Mouse (Mus musculus) left cerebral cortex, postnatal 14 days (tissue): Measurements from ENCODE around the gene Bcl6b. TPM values are rescaled to one million over a fixed set of nuclear protein-coding genes. Genes with fewer than 3 reads are reported as not detected.

Source experiments
- DNase-seq, 2 experiments: peaks; one replicate each; pipeline ENCODE4 v3.0.0; 2021 to 2022; ENCODE audit warnings: low spot score in 2 of 2, mixed read lengths in 1 of 2
- intact Hi-C: fragments of 180-260 bp; cut with DNase I; formaldehyde crosslinking; loops from one replicate; pipeline ENCODE4 v1.15.1; 2025
- microRNA-seq, 2 experiments: library from miRNA; unstranded; fragments of <30 nt; microRNA quantifications; one replicate each; pipeline ENCODE4 v1.2.0; 2022
- total RNA-seq, 2 experiments: library from RNA; stranded (reverse); gene quantifications; 2 replicates each; pipeline ENCODE4 v1.2.3; 2021

The Bcl6b gene
- total RNA-seq, 2 experiments from 2014 or later = 5.1 to 5.3 TPM

- intact Hi-C loops = no loop called here
- DNase-seq = no peak
These were observed 40.1 kb downstream of the Bcl6b start for GRCm38 (mm10) chr11:70189319-70190134.

- intact Hi-C loops = no loop called here
- DNase-seq = no peak
These were observed 44.5 kb downstream of the Bcl6b start for GRCm38 (mm10) chr11:70185120-70185519.

GRCm38 (mm10) chr11:70180496-70180895 is 49.1 kb downstream of the Bcl6b start:
- DNase-seq = no peak
- intact Hi-C loops = no loop called here

GRCm38 (mm10) chr11:70179401-70179800 is 50.2 kb downstream of the Bcl6b start:
- intact Hi-C loops = loop anchor here (2.0 kb wide), 1 partner anchor 105 kb away; no protein-coding TSS in a partner anchor
- DNase-seq = peak in 1 of 2 experiments; percentile 32

- intact Hi-C loops = loop anchor here (2.0 kb wide), 1 partner anchor 104 kb away; no protein-coding TSS in a partner anchor
- no peak for DNase-seq
These were observed 50.8 kb downstream of the Bcl6b start for GRCm38 (mm10) chr11:70178756-70179155.

- no peak for DNase-seq
- intact Hi-C loops = loop anchor here (2.0 kb wide), 1 partner anchor 104 kb away; no protein-coding TSS in a partner anchor
These were observed 51.3 kb downstream of the Bcl6b start for GRCm38 (mm10) chr11:70178311-70178710.

- intact Hi-C loops = loop anchor here (2.0 kb wide), 1 partner anchor 103 kb away; no protein-coding TSS in a partner anchor
- DNase-seq = no peak
These were observed 52.0 kb downstream of the Bcl6b start for GRCm38 (mm10) chr11:70177647-70178046.

GRCm38 (mm10) chr11:70174491-70174890 is 55.1 kb downstream of the Bcl6b start:
- no peak for DNase-seq
- intact Hi-C loops = no loop called here

Small RNAs within 50 kb of the gene (microRNA-seq; reads per million reads assigned to microRNA genes)
- 674 to 1,507 reads per million in 2 experiments for gene Mir195a
- gene Mir497 = 0 reads per million in 2 experiments
- 0 reads per million in 2 experiments for gene Mir497b

Other genes starting within 250 kb of the Bcl6b start
- gene Ctdnep1, start 248.6 kb downstream of the Bcl6b start, total RNA-seq = 100 to 1,000 TPM; 115 TPM
- gene Elp5, start 247.3 kb downstream of the Bcl6b start, total RNA-seq = 100 to 1,000 TPM; 103 to 107 TPM
- gene Gabarap, start 238.7 kb downstream of the Bcl6b start, total RNA-seq = 100 to 1,000 TPM; 213 to 217 TPM
- gene Phf23, start 234.0 kb downstream of the Bcl6b start, total RNA-seq = 10 to 100 TPM; 39.2 to 40.2 TPM
- 10 to 100 TPM; 27.3 to 30.0 TPM for gene Dvl2, start 229.2 kb downstream of the Bcl6b start, total RNA-seq
- 10 to 100 TPM; 50.7 to 53.6 TPM for gene Acadvl, start 214.4 kb downstream of the Bcl6b start, total RNA-seq
- 1,000 to 10,000 TPM in 1 of 2 experiments, 100 to 1,000 TPM in 1; 1,000 to 1,075 TPM for gene Dlg4, start 212.9 kb downstream of the Bcl6b start, total RNA-seq
- 1 to 10 TPM; 1.9 to 2.4 TPM for gene Asgr1, start 175.7 kb downstream of the Bcl6b start, total RNA-seq
- not detected for gene Asgr2, start 137.2 kb downstream of the Bcl6b start, total RNA-seq
- under 1 TPM; 0.51 to 0.61 TPM for gene Mgl2, start 99.5 kb downstream of the Bcl6b start, total RNA-seq
- gene Clec10a, start 73.6 kb downstream of the Bcl6b start, total RNA-seq = 1 to 10 TPM; 3.3 to 5.3 TPM
- gene Slc16a11, start 17.0 kb downstream of the Bcl6b start, total RNA-seq = 10 to 100 TPM; 27.2 to 36.8 TPM
- 10 to 100 TPM in 1 of 2 experiments, 1 to 10 TPM in 1; 8.3 to 10.4 TPM for gene Slc16a13, start 8.7 kb downstream of the Bcl6b start, total RNA-seq
- gene 0610010K14Rik, start 8.1 kb upstream of the Bcl6b start, total RNA-seq = 10 to 100 TPM; 41.3 to 54.2 TPM
- 1 to 10 TPM; 5.9 to 7.3 TPM for gene Gm21988, start 10.0 kb upstream of the Bcl6b start, total RNA-seq
- 100 to 1,000 TPM; 291 TPM for gene Rnasek, start 10.0 kb upstream of the Bcl6b start, total RNA-seq
- gene Alox12, start 25.6 kb upstream of the Bcl6b start, total RNA-seq = under 1 TPM in 1 of 2 experiments, not detected in 1; 0.13 TPM
- gene Alox12e, start 92.8 kb upstream of the Bcl6b start, total RNA-seq = under 1 TPM; 0.35 to 0.76 TPM
- gene Alox15, start 122.2 kb upstream of the Bcl6b start, total RNA-seq = not detected
- 10 to 100 TPM; 38.7 to 39.9 TPM for gene Pelp1, start 180.2 kb upstream of the Bcl6b start, total RNA-seq
- 10 to 100 TPM; 75.1 to 78.6 TPM for gene Arrb2, start 202.8 kb upstream of the Bcl6b start, total RNA-seq
- 10 to 100 TPM; 14.4 to 15.9 TPM for gene Med11, start 222.1 kb upstream of the Bcl6b start, total RNA-seq
- gene Zmynd15, start 229.6 kb upstream of the Bcl6b start, total RNA-seq = under 1 TPM; 0.46 to 0.55 TPM
- gene Cxcl16, start 230.2 kb upstream of the Bcl6b start, total RNA-seq = 1 to 10 TPM in 1 of 2 experiments, under 1 TPM in 1; 0.66 to 1.3 TPM